Mouse (Mus musculus) liver, embryonic 14.5 days (tissue): ENCODE data around the gene Clec9a.

Source experiments
- CTCF ChIP-seq: IDR thresholded peaks from 2 replicates; pipeline ENCODE4 v1.5.1; 2016; ENCODE audit warnings: antibody characterized with exemption, low read depth, control low read depth
- EP300 ChIP-seq: IDR thresholded peaks from 2 replicates; pipeline ENCODE4 v1.6.1; 2016; ENCODE audit warnings: antibody characterized with exemption, low read depth

GRCm38 (mm10) chr6:129425217-129425616 is 16.6 kb downstream of the Clec9a start:
- TF ChIP-seq CTCF: no peak
- TF ChIP-seq EP300: no peak
